Mouse (Mus musculus): Measurements from ENCODE around the gene Tbc1d10c. TPM values are rescaled to one million over a fixed set of nuclear protein-coding genes. Genes with fewer than 3 reads are reported as not detected.

Tbc1d10c gene
- polyA plus RNA-seq, 1 experiment from 2014 or later = 3.1 TPM

DNA sequence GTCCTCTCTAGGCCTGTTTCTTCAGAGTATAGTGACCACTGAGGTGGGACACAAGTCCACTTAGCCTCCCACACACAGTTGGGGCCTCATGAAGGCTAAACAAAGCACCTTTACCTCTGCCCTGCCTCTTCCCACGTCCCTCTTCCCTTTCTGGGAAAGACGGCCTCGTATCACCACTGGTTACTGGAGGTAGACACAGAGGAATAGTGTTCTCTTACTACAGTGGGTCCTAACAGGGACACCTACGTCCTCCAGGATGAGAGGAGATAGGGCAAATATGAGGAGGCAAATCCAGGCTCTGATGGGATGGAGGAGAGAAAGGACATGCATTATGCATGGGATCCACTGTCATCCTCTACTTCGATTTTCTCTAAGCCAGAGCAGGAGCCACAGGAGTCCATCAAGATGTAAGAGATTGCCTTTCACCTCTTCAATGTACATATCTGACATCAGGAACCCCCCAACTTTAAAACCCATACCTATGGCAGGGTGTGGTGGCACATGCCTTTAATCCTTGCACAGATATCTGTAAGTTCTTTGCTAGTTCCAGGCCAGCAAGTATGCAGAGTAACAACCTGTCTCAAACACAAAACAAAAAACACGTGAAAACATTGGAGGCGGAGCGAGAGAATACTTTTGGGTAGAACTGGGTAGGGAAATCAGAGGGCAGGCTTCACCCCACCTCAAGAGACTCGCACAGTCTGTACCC lies 43.1 kb downstream of the Tbc1d10c start:
- WGBS = 34% methylated on average over 9 of the region's 9 CpGs
- Histone ChIP-seq H3K27me3 (ENCODE audit: insufficient read depth, low read length) (no peaks in the 10 kb centered on the region), H3K9ac (replicated peaks; ENCODE audit: low read length) (peak overlapping the region; percentile 63; the same call in 1 of the 2 replicates), H3K4me3 (ENCODE audit: low read length) (peak overlapping the region; percentile 84), H3K27ac (ENCODE audit: low read length) (peak overlapping the region; percentile 42), H3K36me3 (ENCODE audit: insufficient read depth, low read length) (peaks cover 8% of the 10 kb centered on the region), H3K9me3 (ENCODE audit: low read length) (no peaks in the 10 kb centered on the region), H3K4me2 (replicated peaks; ENCODE audit: low read depth, low read length) (peak overlapping the region; percentile 91), H3K4me1 (ENCODE audit: insufficient read depth, low read length) (peaks cover 25% of the 10 kb centered on the region)
- peak; percentile 2; the same call in 1 of the 2 replicates for ATAC-seq (ENCODE audit: low FRiP score, low TSS enrichment)

DNA sequence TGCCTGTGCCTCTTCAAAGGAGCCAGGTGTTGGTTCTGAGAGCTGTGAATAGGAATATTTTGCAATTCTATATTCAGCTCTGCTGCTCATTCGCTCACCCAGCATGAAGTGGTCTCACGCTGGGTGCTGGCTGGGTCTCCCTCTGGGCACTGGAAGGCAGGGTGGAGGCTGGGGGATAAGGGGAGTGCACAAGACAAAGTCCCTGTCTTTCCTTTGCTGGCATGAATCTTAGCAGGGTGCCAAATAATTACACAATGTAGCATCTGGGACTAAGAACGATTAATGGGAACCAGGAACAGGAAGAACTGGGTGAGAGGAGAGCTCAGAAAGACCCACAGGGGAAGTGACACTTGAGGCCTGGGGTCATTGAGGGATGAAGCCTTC lies 44.1 kb downstream of the Tbc1d10c start:
- 69% methylated on average over 3 of the region's 3 CpGs for WGBS

DNA sequence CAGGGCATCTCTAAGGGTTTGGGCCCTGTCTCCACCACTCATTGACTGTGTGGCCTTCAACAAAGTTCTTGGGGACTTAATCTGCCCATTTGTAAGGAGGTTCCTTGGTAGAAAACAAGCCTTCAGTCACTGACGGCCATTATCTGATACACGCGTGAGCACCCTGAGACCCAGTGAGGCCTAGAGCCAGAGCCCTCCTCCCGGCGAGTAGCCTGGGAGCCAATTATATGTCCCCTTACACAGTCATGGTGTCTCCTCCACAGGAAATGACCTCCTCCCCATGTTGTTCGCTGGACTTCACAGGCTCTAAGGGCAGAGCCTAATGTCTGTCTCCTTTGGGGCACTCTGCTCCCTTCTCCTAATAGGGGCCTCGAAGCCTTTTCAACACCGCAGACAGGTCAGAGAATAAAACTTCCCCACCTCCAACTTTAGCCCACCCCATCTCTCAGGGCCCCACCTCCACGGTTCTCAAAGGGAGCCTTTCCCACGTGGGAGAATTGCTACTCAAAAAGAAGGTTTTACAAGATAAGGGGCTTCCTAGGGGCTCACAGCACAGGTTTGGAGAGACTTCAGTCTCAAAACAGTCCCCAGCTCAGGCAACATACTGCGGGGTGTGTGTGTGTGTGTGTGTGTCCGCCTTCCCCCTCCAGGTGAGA lies 44.6 kb downstream of the Tbc1d10c start:
- no peaks in the 10 kb centered on the region for H3K27me3 ChIP-seq (ENCODE audit: insufficient read depth, low read length)
- no peak for ATAC-seq (ENCODE audit: low FRiP score, low TSS enrichment)
- no peak overlapping the region for H3K4me3 ChIP-seq (ENCODE audit: low read length)
- peaks cover 28% of the 10 kb centered on the region for H3K4me1 ChIP-seq (ENCODE audit: insufficient read depth, low read length)
- H3K9ac ChIP-seq (replicated peaks; ENCODE audit: low read length) = no peak overlapping the region
- no peak overlapping the region for H3K27ac ChIP-seq (ENCODE audit: low read length)
- no peak overlapping the region for H3K4me2 ChIP-seq (replicated peaks; ENCODE audit: low read depth, low read length)
- peaks cover 8% of the 10 kb centered on the region for H3K36me3 ChIP-seq (ENCODE audit: insufficient read depth, low read length)
- 65% methylated on average over 12 of the region's 12 CpGs for whole genome bisulfite sequencing
- no peaks in the 10 kb centered on the region for H3K9me3 ChIP-seq (ENCODE audit: low read length)

More for the DNA sequence above, 44.1 kb downstream of the Tbc1d10c start:
- Histone ChIP-seq H3K27ac (ENCODE audit: low read length) (no peak overlapping the region), H3K27me3 (ENCODE audit: insufficient read depth, low read length) (no peaks in the 10 kb centered on the region), H3K9me3 (ENCODE audit: low read length) (no peaks in the 10 kb centered on the region), H3K36me3 (ENCODE audit: insufficient read depth, low read length) (peaks cover 8% of the 10 kb centered on the region), H3K4me2 (replicated peaks; ENCODE audit: low read depth, low read length) (no peak overlapping the region), H3K9ac (replicated peaks; ENCODE audit: low read length) (no peak overlapping the region), H3K4me3 (ENCODE audit: low read length) (no peak overlapping the region), H3K4me1 (ENCODE audit: insufficient read depth, low read length) (peaks cover 28% of the 10 kb centered on the region)
- no peak for ATAC-seq (ENCODE audit: low FRiP score, low TSS enrichment)

DNA sequence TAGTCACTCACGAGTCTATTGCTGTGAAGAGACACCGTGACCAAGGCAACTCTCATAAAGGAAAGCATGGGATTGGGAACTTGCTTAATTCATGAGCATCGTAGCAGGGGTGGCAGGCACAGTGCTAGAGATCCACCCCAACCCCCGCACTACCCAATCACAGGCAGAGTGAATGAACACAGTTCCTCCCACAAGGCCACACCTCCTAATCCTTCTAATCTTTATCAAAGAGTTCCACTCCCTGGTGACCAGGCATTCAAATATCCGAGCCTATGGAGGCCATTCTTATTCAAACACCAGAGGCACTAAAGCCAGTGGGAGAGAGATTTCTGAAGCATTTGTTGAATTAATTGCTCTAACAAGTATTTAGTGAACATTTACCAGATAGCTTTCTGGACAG lies 45.1 kb downstream of the Tbc1d10c start:
- H3K9me3 ChIP-seq (ENCODE audit: low read length) = no peaks in the 10 kb centered on the region
- H3K4me1 ChIP-seq (ENCODE audit: insufficient read depth, low read length) = peaks cover 28% of the 10 kb centered on the region
- peaks cover 4% of the 10 kb centered on the region; the same call in 1 of the 2 replicates for H3K36me3 ChIP-seq (ENCODE audit: insufficient read depth, low read length)
- no peak overlapping the region for H3K9ac ChIP-seq (replicated peaks; ENCODE audit: low read length)
- WGBS = 95% methylated on average over 5 of the region's 5 CpGs
- no peak overlapping the region for H3K27ac ChIP-seq (ENCODE audit: low read length)
- no peak overlapping the region for H3K4me3 ChIP-seq (ENCODE audit: low read length)
- no peak overlapping the region for H3K4me2 ChIP-seq (replicated peaks; ENCODE audit: low read depth, low read length)
- ATAC-seq (ENCODE audit: low FRiP score, low TSS enrichment) = no peak
- H3K27me3 ChIP-seq (ENCODE audit: insufficient read depth, low read length) = no peaks in the 10 kb centered on the region

DNA sequence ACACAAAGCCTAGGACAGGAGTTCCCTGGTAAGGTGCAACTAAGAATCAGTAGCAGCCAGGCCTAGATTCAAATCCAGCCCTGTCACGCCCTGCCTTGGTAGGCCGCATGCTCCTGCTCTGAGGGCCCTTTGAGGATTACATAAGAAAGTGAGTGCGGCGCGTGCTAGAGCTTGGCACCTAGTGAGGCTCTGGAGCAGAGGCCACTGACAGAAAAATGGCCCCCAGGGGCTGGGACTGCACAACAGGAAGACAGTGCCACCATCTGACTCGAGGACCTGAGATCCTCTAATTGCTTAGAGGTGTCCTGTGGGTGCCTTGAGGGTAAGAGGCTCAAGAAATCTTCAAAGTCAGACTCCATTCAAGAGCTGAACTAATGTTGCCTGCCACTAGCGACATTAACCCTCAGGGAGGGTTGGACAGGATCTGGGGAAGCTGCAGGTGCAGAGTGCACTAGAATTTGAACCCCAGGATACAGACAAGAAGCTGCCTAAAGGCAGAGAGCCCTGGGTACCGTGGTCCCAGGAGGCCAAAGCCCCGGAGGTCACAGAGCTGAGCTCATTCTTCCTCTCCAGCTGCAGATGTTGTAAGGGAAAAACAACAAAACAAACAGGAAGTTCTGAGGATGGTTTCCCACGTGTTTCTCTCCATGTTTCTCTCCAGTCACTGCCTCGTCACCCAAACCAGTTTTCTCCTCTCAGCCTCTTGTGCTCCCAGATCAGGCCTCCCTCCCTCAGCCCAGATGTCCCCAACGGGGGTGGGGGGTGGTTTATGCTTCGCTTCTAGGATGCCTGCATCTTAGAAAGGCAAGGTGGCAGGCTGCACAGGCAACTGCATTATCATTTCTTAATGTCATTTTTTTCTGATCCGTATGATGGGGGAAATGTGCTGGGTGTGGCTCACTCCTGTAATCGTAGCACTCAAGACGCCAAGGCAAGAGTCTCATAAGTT lies 46.3 kb downstream of the Tbc1d10c start:
- H3K36me3 ChIP-seq (ENCODE audit: insufficient read depth, low read length) = no peaks in the 10 kb centered on the region
- no peak overlapping the region for H3K4me2 ChIP-seq (replicated peaks; ENCODE audit: low read depth, low read length)
- no peaks in the 10 kb centered on the region for H3K27me3 ChIP-seq (ENCODE audit: insufficient read depth, low read length)
- ATAC-seq (ENCODE audit: low FRiP score, low TSS enrichment) = no peak
- no peaks in the 10 kb centered on the region for H3K9me3 ChIP-seq (ENCODE audit: low read length)
- no peak overlapping the region for H3K27ac ChIP-seq (ENCODE audit: low read length)
- no peak overlapping the region for H3K9ac ChIP-seq (replicated peaks; ENCODE audit: low read length)
- peaks cover 19% of the 10 kb centered on the region for H3K4me1 ChIP-seq (ENCODE audit: insufficient read depth, low read length)
- no peak overlapping the region for H3K4me3 ChIP-seq (ENCODE audit: low read length)
- 74% methylated on average over 16 of the region's 16 CpGs for WGBS

DNA sequence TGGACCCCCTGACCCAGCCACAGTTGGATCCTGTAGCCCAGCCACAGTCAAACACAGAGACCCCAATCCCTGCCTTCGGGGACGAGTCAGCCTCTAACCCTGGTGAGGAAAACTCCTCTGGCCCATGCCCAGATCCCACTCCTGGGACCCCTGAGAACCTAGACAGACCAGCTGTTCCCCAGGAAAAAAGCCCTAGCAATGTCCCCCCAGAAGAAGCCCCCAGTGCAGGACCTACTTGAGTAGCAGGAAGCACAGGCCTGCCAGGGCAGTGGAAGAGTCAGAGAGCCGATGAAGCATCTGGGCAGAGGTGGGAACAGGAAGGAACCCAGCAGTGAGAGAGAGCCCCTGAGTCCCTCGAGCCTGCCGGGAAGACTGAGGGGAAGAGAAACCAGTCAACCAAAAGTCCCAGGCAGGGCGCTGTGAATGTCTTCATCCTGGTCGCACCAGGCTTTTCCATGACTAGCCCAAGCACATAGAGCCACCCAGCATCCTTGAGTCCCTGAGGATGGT lies 47.3 kb downstream of the Tbc1d10c start, which contains the start of gene Cabp4:
Gene Cabp4 (minus strand): TSS at position 275 of the 510 bp plus-strand sequence.
- Histone ChIP-seq H3K36me3 (ENCODE audit: insufficient read depth, low read length) (no peaks in the 10 kb centered on the region), H3K4me1 (ENCODE audit: insufficient read depth, low read length) (peaks cover 9% of the 10 kb centered on the region), H3K4me3 (ENCODE audit: low read length) (no peak within 1 kb of the TSS), H3K27me3 (ENCODE audit: insufficient read depth, low read length) (no peaks in the 10 kb centered on the region), H3K9ac (replicated peaks; ENCODE audit: low read length) (no peak within 1 kb of the TSS), H3K9me3 (ENCODE audit: low read length) (no peaks in the 10 kb centered on the region), H3K4me2 (replicated peaks; ENCODE audit: low read depth, low read length) (no peak within 1 kb of the TSS), H3K27ac (ENCODE audit: low read length) (no peak within 1 kb of the TSS)
- no peak for ATAC-seq (ENCODE audit: low FRiP score, low TSS enrichment)
- 77% methylated on average over 7 of the region's 7 CpGs for WGBS

DNA sequence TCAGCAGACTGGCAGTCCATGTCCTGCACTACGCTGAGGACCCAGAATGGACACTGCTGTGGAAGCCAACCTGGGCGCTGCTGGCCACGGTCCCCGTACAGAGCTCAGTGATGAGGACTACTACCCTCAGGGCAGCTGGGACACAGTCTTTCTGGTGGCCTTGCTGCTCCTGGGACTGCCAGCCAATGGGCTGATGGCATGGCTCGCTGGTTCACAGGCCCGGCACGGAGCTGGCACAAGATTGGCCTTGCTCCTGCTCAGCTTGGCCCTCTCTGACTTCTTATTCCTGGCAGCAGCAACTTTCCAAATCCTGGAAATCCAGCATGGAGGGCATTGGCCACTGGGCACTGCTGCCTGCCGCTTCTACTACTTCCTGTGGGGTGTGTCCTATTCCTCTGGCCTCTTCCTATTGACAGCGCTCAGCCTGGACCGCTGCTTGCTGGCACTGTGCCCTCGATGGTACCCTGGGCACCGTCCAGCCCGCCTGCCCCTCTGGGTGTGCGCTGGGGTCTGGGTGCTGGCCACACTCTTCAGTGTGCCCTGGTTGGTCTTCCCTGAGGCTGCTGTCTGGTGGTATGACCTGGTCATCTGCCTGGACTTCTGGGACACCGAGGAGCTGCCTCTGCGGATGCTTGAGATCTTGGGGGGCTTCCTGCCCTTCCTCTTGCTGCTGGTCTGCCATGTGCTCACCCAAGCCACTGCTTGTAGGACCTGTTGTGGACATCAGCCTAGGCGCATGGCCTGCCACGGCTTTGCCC lies 48.5 kb downstream of the Tbc1d10c start:
- no peaks in the 10 kb centered on the region for H3K36me3 ChIP-seq (ENCODE audit: insufficient read depth, low read length)
- H3K4me1 ChIP-seq (ENCODE audit: insufficient read depth, low read length) = 0 out of 2 replicates have a peak, but pooled peaks cover 3% of the 10 kb centered on the region
- ATAC-seq (ENCODE audit: low FRiP score, low TSS enrichment) = no peak
- no peak overlapping the region for H3K4me3 ChIP-seq (ENCODE audit: low read length)
- no peaks in the 10 kb centered on the region for H3K27me3 ChIP-seq (ENCODE audit: insufficient read depth, low read length)
- WGBS = 89% methylated on average over 18 of the region's 18 CpGs
- no peak overlapping the region for H3K9ac ChIP-seq (replicated peaks; ENCODE audit: low read length)
- H3K4me2 ChIP-seq (replicated peaks; ENCODE audit: low read depth, low read length) = no peak overlapping the region
- no peaks in the 10 kb centered on the region for H3K9me3 ChIP-seq (ENCODE audit: low read length)
- H3K27ac ChIP-seq (ENCODE audit: low read length) = no peak overlapping the region

DNA sequence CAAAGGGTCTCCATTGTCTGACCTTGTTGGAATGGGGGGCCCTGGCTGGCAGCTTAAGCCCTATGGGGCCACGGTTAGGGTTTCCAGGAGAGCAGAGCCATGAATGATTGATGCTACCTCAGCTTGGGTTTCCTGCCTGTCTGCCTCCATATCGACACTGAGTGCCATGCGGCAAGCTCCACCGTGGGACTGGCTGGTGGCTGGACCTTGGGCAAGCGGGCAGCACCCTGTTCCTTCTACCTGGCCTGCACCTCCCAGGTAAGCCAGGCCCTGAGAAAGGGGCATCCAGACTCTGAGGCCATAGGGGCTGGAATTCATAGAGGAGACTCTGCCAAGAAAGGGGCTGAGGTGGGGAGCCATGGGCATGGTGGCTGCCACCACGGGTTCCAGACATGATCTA lies 50.9 kb downstream of the Tbc1d10c start:
- Histone ChIP-seq H3K27me3 (ENCODE audit: insufficient read depth, low read length) (no peaks in the 10 kb centered on the region), H3K27ac (ENCODE audit: low read length) (no peak overlapping the region), H3K4me1 (ENCODE audit: insufficient read depth, low read length) (0 out of 2 replicates have a peak, but pooled peaks cover 3% of the 10 kb centered on the region), H3K4me3 (ENCODE audit: low read length) (no peak overlapping the region), H3K4me2 (replicated peaks; ENCODE audit: low read depth, low read length) (no peak overlapping the region), H3K36me3 (ENCODE audit: insufficient read depth, low read length) (no peaks in the 10 kb centered on the region), H3K9me3 (ENCODE audit: low read length) (no peaks in the 10 kb centered on the region), H3K9ac (replicated peaks; ENCODE audit: low read length) (no peak overlapping the region)
- ATAC-seq (ENCODE audit: low FRiP score, low TSS enrichment) = no peak
- 64% methylated on average over 6 of the region's 6 CpGs for WGBS

DNA sequence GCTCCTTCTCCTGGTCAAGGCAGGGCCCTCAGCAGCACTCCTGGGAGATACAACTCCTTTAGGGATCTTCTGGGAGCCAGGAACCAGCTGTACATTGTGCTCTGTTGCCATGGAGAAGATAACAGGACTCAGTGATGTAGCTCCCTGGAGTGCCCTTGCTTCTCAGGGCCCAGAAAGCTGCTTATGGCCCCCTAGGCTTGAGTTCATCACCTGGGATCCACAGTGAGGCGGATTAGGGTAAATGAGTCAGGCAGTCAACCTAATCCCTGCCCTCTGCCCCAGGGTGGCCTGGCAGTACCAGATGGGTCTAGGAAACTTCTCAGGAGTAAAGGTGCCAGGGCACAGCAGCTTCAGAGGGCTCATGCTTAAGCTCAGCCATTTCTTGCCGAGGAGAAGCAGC lies 51.6 kb downstream of the Tbc1d10c start, which contains the start of gene Gpr152:
Gene Gpr152 (plus strand): TSS at position 342 of the 400 bp plus-strand sequence.
- 0 out of 2 replicates have a peak, but pooled peaks cover 3% of the 10 kb centered on the region for H3K4me1 ChIP-seq (ENCODE audit: insufficient read depth, low read length)
- H3K4me2 ChIP-seq (replicated peaks; ENCODE audit: low read depth, low read length) = no peak within 1 kb of the TSS

More for the DNA sequence above, 51.6 kb downstream of the Tbc1d10c start, which contains the start of gene Gpr152:
- H3K36me3 ChIP-seq (ENCODE audit: insufficient read depth, low read length) = no peaks in the 10 kb centered on the region
- no peak within 1 kb of the TSS for H3K27ac ChIP-seq (ENCODE audit: low read length)
- no peaks in the 10 kb centered on the region for H3K27me3 ChIP-seq (ENCODE audit: insufficient read depth, low read length)
- no peak within 1 kb of the TSS for H3K9ac ChIP-seq (replicated peaks; ENCODE audit: low read length)
- H3K9me3 ChIP-seq (ENCODE audit: low read length) = no peaks in the 10 kb centered on the region
- H3K4me3 ChIP-seq (ENCODE audit: low read length) = no peak within 1 kb of the TSS
- WGBS = 86% methylated on average over 2 of the region's 2 CpGs
- no peak for ATAC-seq (ENCODE audit: low FRiP score, low TSS enrichment)
